Mouse (Mus musculus): ENCODE measurements around the gene Cenpf.

DNA sequence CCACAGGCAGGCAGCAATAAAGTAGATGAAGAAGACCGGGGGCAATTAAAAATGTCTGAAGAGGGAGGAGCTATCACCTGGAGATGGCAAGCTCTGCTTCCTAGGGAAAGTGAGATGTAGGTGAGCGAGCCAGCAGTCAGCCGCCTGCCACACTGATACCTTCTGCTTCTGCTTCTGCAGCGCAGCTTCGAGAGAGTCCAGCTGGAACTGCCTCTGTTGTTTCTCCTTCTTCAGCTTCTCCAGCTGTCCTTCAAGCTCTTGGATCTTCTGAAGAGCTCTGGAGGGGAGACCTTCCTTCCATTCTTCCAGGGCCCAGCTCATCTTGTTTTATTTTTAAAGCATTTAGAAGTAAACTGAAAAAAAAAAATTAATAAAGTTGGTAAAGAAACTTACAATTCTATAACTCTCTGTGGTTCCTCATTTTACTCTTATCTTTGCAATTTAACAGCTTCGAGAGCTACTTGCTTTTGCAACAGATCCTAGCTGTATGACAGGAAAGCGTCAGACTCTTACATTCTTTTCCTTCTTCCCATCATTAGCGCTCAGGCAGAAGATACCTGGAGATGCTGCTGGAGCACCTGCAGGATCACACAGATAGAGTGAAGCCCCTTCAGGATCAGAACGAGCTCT lies 3.0 kb downstream of the Cenpf start:
- no peak for TF ChIP-seq CTCF (IDR thresholded peaks at IDR 0.05; ENCODE audit: borderline replicate concordance, extremely low read depth, insufficient read depth, insufficient read length)
- no peak for TF ChIP-seq POLR2A (IDR thresholded peaks at IDR 0.05; ENCODE audit: borderline replicate concordance, extremely low read depth, insufficient read depth, insufficient read length, poor library complexity, severe bottlenecking)
